Mouse (Mus musculus): ENCODE results near the gene Ptprg.
"Not testable (repeated sequence)": the region's sequence is repeated elsewhere in the genome, so short reads cannot be mapped to it uniquely, and the experiment has no call there.

Gene Ptprg

GRCm38 (mm10) chr14:11902794-11903193 lies 349.5 kb downstream of the Ptprg start:
- no peak for DNase-seq

- DNase-seq = no peak
Observed at GRCm38 (mm10) chr14:11906130-11906675, 352.9 kb downstream of the Ptprg start.

- DNase-seq = no peak
Observed at GRCm38 (mm10) chr14:11912253-11912652, 358.9 kb downstream of the Ptprg start.

- DNase-seq = no peak
Observed at GRCm38 (mm10) chr14:11917225-11917624, 363.9 kb downstream of the Ptprg start.

- no peak for DNase-seq
Observed at GRCm38 (mm10) chr14:11928545-11928944, 375.2 kb downstream of the Ptprg start.

GRCm38 (mm10) chr14:11932517-11932916 lies 379.2 kb downstream of the Ptprg start:
- DNase-seq = peak in 1 of 2 experiments; percentile 23

GRCm38 (mm10) chr14:11934556-11934955 lies 381.2 kb downstream of the Ptprg start:
- no peak for DNase-seq

GRCm38 (mm10) chr14:11935281-11935680 lies 381.9 kb downstream of the Ptprg start:
- DNase-seq = no peak

- DNase-seq = no peak
Observed at GRCm38 (mm10) chr14:11935698-11936097, 382.4 kb downstream of the Ptprg start.

GRCm38 (mm10) chr14:11938912-11939311 lies 385.6 kb downstream of the Ptprg start:
- no peak for DNase-seq

- DNase-seq = no peak
Observed at GRCm38 (mm10) chr14:11941989-11942514, 388.7 kb downstream of the Ptprg start.

GRCm38 (mm10) chr14:11950379-11950778 lies 397.0 kb downstream of the Ptprg start:
- no peak for DNase-seq

GRCm38 (mm10) chr14:11955020-11955882 lies 401.9 kb downstream of the Ptprg start:
- DNase-seq = no peak

- no peak for DNase-seq
Observed at GRCm38 (mm10) chr14:11960269-11961121, 407.2 kb downstream of the Ptprg start.

- DNase-seq = no peak
Observed at GRCm38 (mm10) chr14:11962101-11962500, 408.8 kb downstream of the Ptprg start.

GRCm38 (mm10) chr14:11962561-11962960 lies 409.2 kb downstream of the Ptprg start:
- DNase-seq = no peak

GRCm38 (mm10) chr14:11963791-11964190 lies 410.5 kb downstream of the Ptprg start:
- no peak for DNase-seq

- DNase-seq = not testable (repeated sequence)
Observed at GRCm38 (mm10) chr14:11964326-11964725, 411.0 kb downstream of the Ptprg start.

GRCm38 (mm10) chr14:11965878-11966277 lies 412.5 kb downstream of the Ptprg start:
- no peak for DNase-seq

- no peak for DNase-seq
Observed at GRCm38 (mm10) chr14:11981764-11982163, 428.4 kb downstream of the Ptprg start.

GRCm38 (mm10) chr14:11983031-11983430 lies 429.7 kb downstream of the Ptprg start:
- DNase-seq = no peak

GRCm38 (mm10) chr14:11984086-11984485 lies 430.8 kb downstream of the Ptprg start:
- DNase-seq = peak; percentile 8 to 17

- DNase-seq = no peak
Observed at GRCm38 (mm10) chr14:11988975-11989374, 435.6 kb downstream of the Ptprg start.
